Mouse (Mus musculus) cerebellum, postnatal 4 days (tissue): ENCODE data around the gene Glo1.
A peak's percentile ranks its signal among the peaks of the same experiment; 100 is the strongest.

Experiments used
- DNase-seq, 2 experiments: peaks; one replicate each; pipeline ENCODE4 v3.0.0; 2022; ENCODE audit warnings: low spot score in 2 of 2, mixed read lengths in 1 of 2

Glo1 gene

DNA sequence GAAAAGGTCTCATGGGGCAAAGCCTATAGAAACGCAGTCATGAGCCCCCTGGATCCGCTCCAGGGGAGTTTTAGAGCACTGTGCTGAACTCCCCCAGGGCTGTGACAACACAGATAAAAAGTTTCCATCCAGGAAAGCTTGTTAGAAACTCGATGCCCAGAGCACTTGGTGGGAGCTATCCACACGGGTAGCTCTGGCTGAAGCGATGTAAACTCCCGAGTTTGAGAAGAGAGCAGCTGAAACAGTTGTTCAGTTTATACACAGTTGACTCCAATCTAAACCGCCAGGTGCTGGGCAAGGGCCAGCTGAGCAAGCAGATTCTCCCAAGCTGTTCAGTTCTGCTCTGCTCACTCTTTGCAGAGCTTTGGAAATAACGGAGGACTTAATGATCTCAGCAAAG, 87.6 kb downstream of the Glo1 start:
- DNase-seq, result peak in 1 of 2 experiments; percentile 43

DNA sequence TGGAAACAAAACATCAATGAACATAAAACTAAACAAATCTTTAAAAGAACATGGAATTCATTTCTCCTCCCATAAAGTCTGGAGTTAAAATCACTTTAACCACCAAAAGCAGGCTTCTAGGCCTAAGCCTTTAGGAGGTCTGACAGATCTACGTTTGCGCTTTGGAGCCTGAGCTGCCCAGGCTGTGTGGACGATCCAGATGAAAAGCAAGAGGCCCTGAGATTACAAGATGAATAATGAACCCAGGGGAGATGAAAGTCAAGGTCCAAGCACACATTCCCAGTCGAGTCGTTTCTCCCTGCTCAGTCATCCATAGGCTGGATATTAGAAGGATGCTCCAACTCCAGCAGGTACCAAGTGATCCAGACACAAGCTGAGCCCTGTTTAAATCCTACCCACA, 90.0 kb downstream of the Glo1 start:
- no peak for DNase-seq
